Mouse (Mus musculus) testis, adult 2 months (tissue): ENCODE results near the gene Tapt1.

ENCODE experiments used
- CTCF ChIP-seq: fragments of 200-500 bp; IDR thresholded peaks from 2 replicates; pipeline ENCODE4 v1.5.1; 2012; ENCODE audit warnings: low read depth, mild to moderate bottlenecking, inconsistent platforms, low read length, moderate library complexity; ENCODE audit not compliant: control insufficient read depth, insufficient read depth, insufficient replicate concordance
- POLR2A ChIP-seq: fragments of 200-500 bp; IDR thresholded peaks from 2 replicates; pipeline ENCODE4 v1.6.1; 2012; ENCODE audit warnings: low read depth, mild to moderate bottlenecking, inconsistent platforms, low read length, moderate library complexity; ENCODE audit not compliant: control insufficient read depth

DNA sequence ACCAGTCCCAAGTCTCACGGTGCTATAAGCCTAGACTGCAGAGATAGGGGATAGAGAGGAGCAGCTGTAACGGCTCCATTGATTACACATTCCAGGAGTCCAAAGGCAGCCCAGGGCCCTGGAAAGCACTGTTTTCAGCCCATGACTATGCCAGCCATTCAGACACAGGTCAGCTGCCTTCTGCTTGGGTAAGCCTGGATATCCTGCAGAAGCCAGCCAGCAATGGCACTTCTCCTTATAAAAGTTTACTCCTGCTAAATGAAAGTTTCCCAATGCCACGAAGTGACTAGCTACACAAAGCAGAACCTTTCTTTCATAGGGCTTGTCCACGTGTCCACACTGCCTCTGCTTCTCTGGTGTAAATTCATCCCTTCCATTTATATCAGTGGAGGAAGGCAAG, 7.9 kb downstream of the Tapt1 start:
- TF ChIP-seq POLR2A (no peak), CTCF (no peak)
